Mouse (Mus musculus) stomach, embryonic 15.5 days (tissue): ENCODE results near the gene Megf8. TPM values are rescaled to one million over a fixed set of nuclear protein-coding genes. Genes with fewer than 3 reads are reported as not detected.
A peak's percentile ranks its signal among the peaks of the same experiment; 100 is the strongest.

Experiments used
- ATAC-seq: fragments of 200-750 bp; cut with Nextera tagmentation; 2 replicates; pipeline ENCODE4 v1.8.0; 2017; ENCODE audit warnings: low read depth, moderate number of reproducible peaks, moderate TSS enrichment; ENCODE audit not compliant: insufficient read depth, low FRiP score
- H3K27ac ChIP-seq: fragments of 300-500 bp; sonication (generic); 2 replicates; pipeline ENCODE4 v1.5.1; 2015; ENCODE audit warnings: mild to moderate bottlenecking, inconsistent platforms
- H3K27me3 ChIP-seq: fragments of 300-500 bp; sonication (generic); replicated peaks from 2 replicates; pipeline ENCODE4 v1.6.1; 2015; ENCODE audit warnings: inconsistent platforms
- H3K36me3 ChIP-seq: fragments of 300-500 bp; sonication (generic); 2 replicates; pipeline ENCODE4 v1.6.1; 2015; ENCODE audit warnings: inconsistent platforms
- H3K4me1 ChIP-seq: fragments of 300-500 bp; sonication (generic); 2 replicates; pipeline ENCODE4 v1.6.1; 2015; ENCODE audit warnings: inconsistent platforms
- H3K4me2 ChIP-seq: fragments of 300-500 bp; sonication (generic); 2 replicates; pipeline ENCODE4 v1.6.1; 2015; ENCODE audit warnings: mild to moderate bottlenecking, inconsistent platforms
- H3K4me3 ChIP-seq: fragments of 300-500 bp; sonication (generic); replicated peaks from 2 replicates; pipeline ENCODE4 v1.5.1; 2015; ENCODE audit warnings: inconsistent platforms
- H3K9ac ChIP-seq: fragments of 300-500 bp; sonication (generic); 2 replicates; pipeline ENCODE4 v1.6.1; 2015; ENCODE audit warnings: inconsistent platforms
- H3K9me3 ChIP-seq: fragments of 300-500 bp; sonication (generic); 2 replicates; pipeline ENCODE4 v1.6.1; 2016; ENCODE audit warnings: inconsistent platforms
- WGBS: fragments of 180-500 bp; shearing (Covaris S2); methylation state at CpG from one replicate; pipeline ENCODE4 v1.1.7; 2015; 5-methylcytosine and 5-hydroxymethylcytosine counted together
- polyA plus RNA-seq: library from polyadenylated mRNA; unstranded; fragments of >200 nt; fragmentation: Nextera tagmentation; extraction: Ambion mirVana; gene quantifications from 2 replicates; pipeline ENCODE4 v1.2.1, GENCODE M21; 2015

Gene Megf8
- polyA plus RNA-seq, 1 experiment from 2014 or later = 10.3 TPM

- Histone ChIP-seq H3K4me3 (no peak overlapping the region), H3K27ac (no peak overlapping the region), H3K4me2 (peak overlapping the region; percentile 77), H3K27me3 (no peaks in the 10 kb centered on the region), H3K9ac (no peak overlapping the region), H3K36me3 (peaks cover 16% of the 10 kb centered on the region), H3K4me1 (peaks cover 23% of the 10 kb centered on the region), H3K9me3 (no peaks in the 10 kb centered on the region)
- 67% methylated on average over 18 of the region's 18 CpGs for WGBS
- no peak for ATAC-seq
Measured at GRCm38 (mm10) chr7:25380392-25381283, 63.7 kb downstream of the Megf8 start.

- H3K4me1 ChIP-seq = peaks cover 29% of the 10 kb centered on the region
- no peak overlapping the region for H3K9ac ChIP-seq
- H3K4me2 ChIP-seq = no peak overlapping the region
- H3K4me3 ChIP-seq = no peak overlapping the region
- no peak overlapping the region for H3K27ac ChIP-seq
- H3K36me3 ChIP-seq = peaks cover 16% of the 10 kb centered on the region
- H3K27me3 ChIP-seq = no peaks in the 10 kb centered on the region
- no peaks in the 10 kb centered on the region for H3K9me3 ChIP-seq
- 67% methylated on average over 3 of the region's 3 CpGs for WGBS
- ATAC-seq = no peak
Measured at GRCm38 (mm10) chr7:25381284-25381680, 64.3 kb downstream of the Megf8 start.

- ATAC-seq = no peak
- Histone ChIP-seq H3K9ac (no peak overlapping the region), H3K4me3 (no peak overlapping the region), H3K9me3 (no peaks in the 10 kb centered on the region), H3K4me1 (peaks cover 34% of the 10 kb centered on the region), H3K4me2 (no peak overlapping the region), H3K27me3 (no peaks in the 10 kb centered on the region), H3K27ac (no peak overlapping the region), H3K36me3 (peaks cover 21% of the 10 kb centered on the region)
Measured at GRCm38 (mm10) chr7:25382541-25382940, 65.6 kb downstream of the Megf8 start.

GRCm38 (mm10) chr7:25383385-25383784 lies 66.4 kb downstream of the Megf8 start:
- WGBS = 90% methylated on average over 7 of the region's 7 CpGs
- H3K4me2 ChIP-seq = no peak overlapping the region
- no peaks in the 10 kb centered on the region for H3K27me3 ChIP-seq
- no peak overlapping the region for H3K4me3 ChIP-seq
- ATAC-seq = no peak
- H3K4me1 ChIP-seq = peaks cover 34% of the 10 kb centered on the region
- H3K36me3 ChIP-seq = peaks cover 24% of the 10 kb centered on the region
- H3K9me3 ChIP-seq = no peaks in the 10 kb centered on the region
- H3K9ac ChIP-seq = no peak overlapping the region
- H3K27ac ChIP-seq = no peak overlapping the region

- WGBS = 82% methylated on average over 4 of the region's 4 CpGs
- no peak overlapping the region for H3K27ac ChIP-seq
- H3K4me3 ChIP-seq = no peak overlapping the region
- no peak overlapping the region for H3K4me2 ChIP-seq
- no peaks in the 10 kb centered on the region for H3K27me3 ChIP-seq
- peaks cover 34% of the 10 kb centered on the region for H3K4me1 ChIP-seq
- ATAC-seq = no peak
- H3K9ac ChIP-seq = no peak overlapping the region
- peaks cover 24% of the 10 kb centered on the region for H3K36me3 ChIP-seq
- H3K9me3 ChIP-seq = no peaks in the 10 kb centered on the region
Measured at GRCm38 (mm10) chr7:25383891-25384290, 66.9 kb downstream of the Megf8 start.

GRCm38 (mm10) chr7:25384318-25384717 lies 67.4 kb downstream of the Megf8 start:
- no peaks in the 10 kb centered on the region for H3K27me3 ChIP-seq
- H3K4me3 ChIP-seq = no peak overlapping the region
- H3K9ac ChIP-seq = no peak overlapping the region
- 90% methylated on average over 13 of the region's 13 CpGs for WGBS
- no peak for ATAC-seq
- peaks cover 24% of the 10 kb centered on the region for H3K36me3 ChIP-seq
- H3K9me3 ChIP-seq = no peaks in the 10 kb centered on the region
- H3K4me2 ChIP-seq = no peak overlapping the region
- H3K27ac ChIP-seq = no peak overlapping the region
- H3K4me1 ChIP-seq = peaks cover 34% of the 10 kb centered on the region

- Histone ChIP-seq H3K4me1 (peaks cover 34% of the 10 kb centered on the region), H3K4me3 (no peak overlapping the region), H3K9me3 (no peaks in the 10 kb centered on the region), H3K36me3 (peaks cover 24% of the 10 kb centered on the region), H3K27ac (no peak overlapping the region), H3K27me3 (no peaks in the 10 kb centered on the region), H3K4me2 (no peak overlapping the region), H3K9ac (no peak overlapping the region)
- WGBS = 84% methylated on average over 9 of the region's 9 CpGs
- ATAC-seq = no peak
Measured at GRCm38 (mm10) chr7:25384818-25385217, 67.9 kb downstream of the Megf8 start.

- Histone ChIP-seq H3K4me2 (no peak overlapping the region), H3K27me3 (no peaks in the 10 kb centered on the region), H3K36me3 (peaks cover 24% of the 10 kb centered on the region), H3K4me3 (no peak overlapping the region), H3K4me1 (peaks cover 34% of the 10 kb centered on the region), H3K9me3 (no peaks in the 10 kb centered on the region), H3K9ac (no peak overlapping the region), H3K27ac (0 out of 2 replicates have a peak overlapping the region, but pooled peaks have one; percentile 68)
- ATAC-seq = no peak
- WGBS = 91% methylated on average over 12 of the region's 12 CpGs
Measured at GRCm38 (mm10) chr7:25385259-25385658, 68.3 kb downstream of the Megf8 start.

- Histone ChIP-seq H3K4me1 (peaks cover 35% of the 10 kb centered on the region), H3K9ac (no peak overlapping the region), H3K27me3 (no peaks in the 10 kb centered on the region), H3K36me3 (peaks cover 24% of the 10 kb centered on the region), H3K4me3 (no peak overlapping the region), H3K4me2 (no peak overlapping the region), H3K27ac (peak overlapping the region; percentile 68), H3K9me3 (no peaks in the 10 kb centered on the region)
- WGBS = 55% methylated on average over 12 of the region's 12 CpGs
- ATAC-seq = peak; percentile 36; the same call in 1 of the 2 replicates
Measured at GRCm38 (mm10) chr7:25385850-25386555, 69.0 kb downstream of the Megf8 start.

- peaks cover 20% of the 10 kb centered on the region for H3K36me3 ChIP-seq
- peaks cover 38% of the 10 kb centered on the region for H3K4me1 ChIP-seq
- H3K9ac ChIP-seq = no peak overlapping the region
- no peak overlapping the region for H3K4me2 ChIP-seq
- 93% methylated on average over 18 of the region's 18 CpGs for WGBS
- ATAC-seq = no peak
- H3K27me3 ChIP-seq = no peaks in the 10 kb centered on the region
- no peaks in the 10 kb centered on the region for H3K9me3 ChIP-seq
- no peak overlapping the region for H3K27ac ChIP-seq
- no peak overlapping the region for H3K4me3 ChIP-seq
Measured at GRCm38 (mm10) chr7:25387811-25388440, 71.0 kb downstream of the Megf8 start.

GRCm38 (mm10) chr7:25388916-25389315 lies 72.0 kb downstream of the Megf8 start:
- Histone ChIP-seq H3K4me1 (peaks cover 43% of the 10 kb centered on the region), H3K4me2 (no peak overlapping the region), H3K27ac (no peak overlapping the region), H3K9ac (no peak overlapping the region), H3K36me3 (peaks cover 20% of the 10 kb centered on the region), H3K9me3 (no peaks in the 10 kb centered on the region), H3K4me3 (no peak overlapping the region), H3K27me3 (no peaks in the 10 kb centered on the region)
- no peak for ATAC-seq
- 82% methylated on average over 7 of the region's 7 CpGs for WGBS
